Mouse (Mus musculus): ENCODE data around the gene Abat. TPM values are rescaled to one million over a fixed set of nuclear protein-coding genes. Genes with fewer than 3 reads are reported as not detected.
A peak's percentile ranks its signal among the peaks of the same experiment; 100 is the strongest.
"Not testable (repeated sequence)": the region's sequence is repeated elsewhere in the genome, so short reads cannot be mapped to it uniquely, and the experiment has no call there.

Abat gene
- total and polyA plus RNA-seq, 2 experiments from 2014 or later, result 108 to 157 TPM

DNA sequence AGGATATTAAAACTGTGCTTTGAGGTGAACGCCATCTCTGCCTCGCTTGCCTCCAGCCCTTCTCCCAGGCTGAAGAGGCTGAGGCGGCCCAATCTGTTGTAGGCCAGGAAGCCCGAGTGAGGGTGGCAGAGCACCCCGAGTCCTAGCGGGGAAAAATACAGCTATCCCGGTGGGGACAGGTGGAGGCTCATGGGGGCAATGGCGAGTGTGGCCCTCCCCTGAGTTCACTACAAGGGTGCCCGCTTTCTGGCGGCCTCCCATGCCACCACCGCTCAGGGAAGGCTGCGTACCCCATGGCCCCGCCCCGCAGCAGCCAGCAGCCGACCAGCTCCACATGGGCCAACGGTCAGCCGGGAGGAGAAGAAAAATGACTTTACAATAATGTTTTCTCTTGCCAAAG, 46.9 kb downstream of the Abat start:
- Histone ChIP-seq H3K9ac (replicated peaks; ENCODE audit: low read length) (no peak overlapping the region), H3K27ac (no peak overlapping the region), H3K27me3 (ENCODE audit: insufficient read depth, low read length) (no peaks in the 10 kb centered on the region), H3K9me3 (ENCODE audit: low read length) (no peaks in the 10 kb centered on the region), H3K4me2 (ENCODE audit: low read depth, low read length) (no peak overlapping the region), H3K4me3 (ENCODE audit: low read length) (no peak overlapping the region), H3K36me3 (ENCODE audit: insufficient read depth, low read length) (no peaks in the 10 kb centered on the region), H3K4me1 (ENCODE audit: insufficient read depth, low read length) (no peaks in the 10 kb centered on the region)
- no peak for DNase-seq (ENCODE audit: low spot score)
- WGBS, result 94% methylated on average over 17 of the region's 17 CpGs
- TF ChIP-seq CTCF (IDR thresholded peaks at IDR 0.05; ENCODE audit: low read depth), result no peak
- no peak for ATAC-seq

DNA sequence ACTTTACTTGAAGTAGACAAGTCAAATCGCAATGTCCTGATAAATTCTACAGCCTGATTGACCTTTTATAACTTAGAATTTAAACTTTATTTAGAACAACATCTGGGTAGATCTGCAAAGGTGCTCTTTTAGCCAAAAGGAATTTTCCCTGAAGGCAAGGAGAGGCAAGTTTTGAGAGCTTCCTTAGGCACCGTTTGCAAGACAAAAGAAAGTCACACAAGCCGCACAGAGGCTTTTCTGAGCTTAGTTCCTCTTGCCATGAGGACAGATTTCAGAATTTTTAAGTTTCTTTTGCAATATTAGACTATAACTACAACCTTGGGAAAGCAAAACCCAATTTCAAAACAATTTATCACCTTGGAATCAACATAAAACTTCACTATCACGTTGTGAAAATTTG, 47.9 kb downstream of the Abat start:
- not testable (repeated sequence) for H3K4me1 ChIP-seq (ENCODE audit: insufficient read depth, low read length); H3K27me3 ChIP-seq (ENCODE audit: insufficient read depth, low read length); H3K9ac ChIP-seq (replicated peaks; ENCODE audit: low read length); H3K9me3 ChIP-seq (ENCODE audit: low read length); ATAC-seq; DNase-seq (ENCODE audit: low spot score); H3K36me3 ChIP-seq (ENCODE audit: insufficient read depth, low read length); H3K27ac ChIP-seq; H3K4me3 ChIP-seq (ENCODE audit: low read length); H3K4me2 ChIP-seq (ENCODE audit: low read depth, low read length)
- WGBS, result 50% methylated on average over 4 of the region's 4 CpGs

DNA sequence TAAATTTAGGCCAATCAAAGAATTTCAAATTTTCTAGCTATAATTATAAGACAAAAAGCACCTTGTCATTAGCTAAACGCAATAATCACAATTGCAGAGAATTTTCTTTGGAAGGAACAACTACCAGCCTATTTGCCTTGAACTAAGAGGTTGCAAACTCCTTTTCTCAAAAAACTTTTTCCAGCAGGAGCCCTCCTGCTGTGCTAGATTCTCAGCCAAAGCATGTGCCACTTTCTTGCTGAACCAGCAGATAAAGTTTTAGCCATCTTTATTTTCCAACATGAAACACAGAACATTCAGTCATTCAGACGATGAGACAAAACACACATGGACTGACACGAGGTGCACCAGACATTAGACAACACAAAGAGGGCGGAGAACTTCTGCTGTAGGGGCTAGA, 48.6 kb downstream of the Abat start:
- H3K4me2 ChIP-seq (ENCODE audit: low read depth, low read length); H3K9me3 ChIP-seq (ENCODE audit: low read length); H3K27ac ChIP-seq; DNase-seq (ENCODE audit: low spot score); H3K4me3 ChIP-seq (ENCODE audit: low read length); H3K36me3 ChIP-seq (ENCODE audit: insufficient read depth, low read length); H3K27me3 ChIP-seq (ENCODE audit: insufficient read depth, low read length); ATAC-seq; H3K9ac ChIP-seq (replicated peaks; ENCODE audit: low read length): not testable (repeated sequence)
- WGBS, result 45% methylated on average over 4 of the region's 4 CpGs
- H3K4me1 ChIP-seq (ENCODE audit: insufficient read depth, low read length), result peaks cover 11% of the 10 kb centered on the region; the same call in 1 of the 2 replicates

DNA sequence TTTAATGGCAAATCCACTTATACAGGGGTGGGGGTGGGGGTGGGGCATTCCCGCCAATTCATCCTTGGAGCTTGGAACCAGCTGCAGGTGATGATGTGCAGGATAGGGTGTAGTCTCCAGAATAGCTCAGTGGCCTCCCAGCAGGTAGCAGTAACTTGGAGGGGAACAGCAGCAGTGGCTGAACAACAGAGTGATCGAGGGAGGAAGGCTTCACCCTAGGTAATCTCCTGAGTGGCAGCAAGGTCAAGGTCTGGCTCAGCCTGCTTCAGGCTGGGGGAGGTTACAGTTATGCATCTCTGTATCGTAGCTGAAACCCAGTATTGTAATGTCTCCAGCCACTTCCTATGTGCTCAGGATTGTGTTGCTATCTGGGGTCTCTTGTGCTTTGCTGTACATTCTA, 49.6 kb downstream of the Abat start:
- WGBS, result 72% methylated on average over 3 of the region's 3 CpGs
- H3K4me2 ChIP-seq (ENCODE audit: low read depth, low read length); H3K27me3 ChIP-seq (ENCODE audit: insufficient read depth, low read length); H3K36me3 ChIP-seq (ENCODE audit: insufficient read depth, low read length); DNase-seq (ENCODE audit: low spot score); H3K27ac ChIP-seq; H3K9ac ChIP-seq (replicated peaks; ENCODE audit: low read length); H3K4me3 ChIP-seq (ENCODE audit: low read length); ATAC-seq; H3K9me3 ChIP-seq (ENCODE audit: low read length): not testable (repeated sequence)
- peaks cover 11% of the 10 kb centered on the region; the same call in 1 of the 2 replicates for H3K4me1 ChIP-seq (ENCODE audit: insufficient read depth, low read length)

DNA sequence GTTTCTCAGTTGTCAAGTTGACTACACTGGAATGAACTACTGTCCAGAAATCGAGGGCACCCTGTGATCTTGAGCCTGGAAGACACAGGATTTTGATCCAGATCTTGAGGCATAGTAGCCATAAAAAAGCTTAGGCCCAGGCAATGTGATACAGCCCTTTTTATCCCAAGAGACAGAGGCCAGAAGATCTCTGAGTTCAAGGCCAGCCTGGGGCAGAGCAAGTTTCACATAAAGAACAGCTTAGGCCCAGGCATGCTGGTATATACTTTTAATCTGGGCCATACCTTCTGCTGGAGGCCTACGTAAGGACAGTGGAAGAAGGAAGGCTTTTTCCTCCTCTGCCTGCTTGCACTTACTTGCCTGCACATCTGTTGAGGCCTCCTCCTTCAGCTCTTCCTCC, 51.6 kb downstream of the Abat start:
- Histone ChIP-seq H3K4me2 (ENCODE audit: low read depth, low read length) (no peak overlapping the region), H3K4me3 (ENCODE audit: low read length) (no peak overlapping the region), H3K9me3 (ENCODE audit: low read length) (no peaks in the 10 kb centered on the region), H3K27me3 (ENCODE audit: insufficient read depth, low read length) (no peaks in the 10 kb centered on the region), H3K4me1 (ENCODE audit: insufficient read depth, low read length) (peaks cover 11% of the 10 kb centered on the region; the same call in 1 of the 2 replicates), H3K27ac (no peak overlapping the region), H3K36me3 (ENCODE audit: insufficient read depth, low read length) (no peaks in the 10 kb centered on the region), H3K9ac (replicated peaks; ENCODE audit: low read length) (no peak overlapping the region)
- no peak for ATAC-seq
- no peak for DNase-seq (ENCODE audit: low spot score)
- no peak for TF ChIP-seq CTCF (IDR thresholded peaks at IDR 0.05; ENCODE audit: low read depth)
- 84% methylated on average over 2 of the region's 2 CpGs for WGBS

DNA sequence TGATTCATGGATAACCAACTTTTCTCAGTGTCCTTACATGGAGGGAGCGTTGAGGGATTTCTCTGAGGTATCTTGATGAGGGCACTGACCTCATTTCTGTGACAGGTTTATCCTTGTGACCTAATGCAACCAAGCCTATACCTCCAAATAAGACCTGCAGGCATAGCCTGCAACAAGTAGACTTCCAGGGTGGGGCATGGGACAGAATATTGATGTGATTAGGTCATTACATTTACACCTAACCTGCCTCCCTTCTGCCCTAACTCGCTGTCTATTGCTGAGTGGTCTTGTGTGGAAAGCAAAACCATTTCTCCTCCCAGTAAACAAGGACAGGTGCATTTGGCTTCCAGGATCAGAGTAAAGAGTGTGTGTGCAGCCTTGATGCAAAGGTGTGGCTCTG, 52.3 kb downstream of the Abat start:
- DNase-seq (ENCODE audit: low spot score), result no peak
- Histone ChIP-seq H3K9me3 (ENCODE audit: low read length) (no peaks in the 10 kb centered on the region), H3K36me3 (ENCODE audit: insufficient read depth, low read length) (no peaks in the 10 kb centered on the region), H3K4me2 (ENCODE audit: low read depth, low read length) (no peak overlapping the region), H3K27me3 (ENCODE audit: insufficient read depth, low read length) (no peaks in the 10 kb centered on the region), H3K4me1 (ENCODE audit: insufficient read depth, low read length) (peaks cover 11% of the 10 kb centered on the region; the same call in 1 of the 2 replicates), H3K27ac (0 out of 2 replicates have a peak overlapping the region, but pooled peaks have one; percentile 22), H3K9ac (replicated peaks; ENCODE audit: low read length) (no peak overlapping the region), H3K4me3 (ENCODE audit: low read length) (no peak overlapping the region)
- no peak for ATAC-seq
- no peak for TF ChIP-seq CTCF (IDR thresholded peaks at IDR 0.05; ENCODE audit: low read depth)
- 88% methylated on average over 2 of the region's 2 CpGs for WGBS

DNA sequence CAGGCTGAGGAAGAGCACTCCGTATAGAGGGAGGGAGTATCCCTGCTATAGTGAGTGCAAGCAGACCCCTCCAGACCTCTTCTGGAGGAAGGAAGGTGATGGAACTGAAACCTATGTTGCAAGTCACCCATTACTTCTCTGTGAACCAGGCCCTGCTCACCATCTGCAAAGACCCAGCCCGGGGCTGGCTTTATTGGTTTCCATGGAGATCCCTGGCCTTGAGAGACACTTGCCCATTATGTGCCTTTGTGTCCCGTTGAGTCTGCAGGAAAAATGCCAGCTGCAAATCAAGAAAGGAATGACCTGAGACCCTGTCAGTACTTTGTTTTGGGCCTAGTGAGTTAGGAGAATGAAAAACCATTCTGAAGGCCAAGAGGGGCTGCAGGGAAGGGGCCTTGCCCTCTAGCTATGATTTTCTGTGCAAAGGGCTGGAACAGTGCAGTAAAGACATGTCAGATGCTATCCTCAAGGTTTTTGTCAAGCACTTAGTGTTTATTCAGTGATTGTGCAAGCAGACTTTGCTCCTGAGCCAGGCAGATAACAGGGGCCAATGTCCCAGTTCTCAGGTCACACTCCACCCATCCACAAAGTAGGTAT, 53.0 kb downstream of the Abat start:
- Histone ChIP-seq H3K4me3 (ENCODE audit: low read length) (no peak overlapping the region), H3K27ac (peak overlapping the region; percentile 32; the same call in 1 of the 2 replicates), H3K9me3 (ENCODE audit: low read length) (no peaks in the 10 kb centered on the region), H3K9ac (replicated peaks; ENCODE audit: low read length) (no peak overlapping the region), H3K36me3 (ENCODE audit: insufficient read depth, low read length) (no peaks in the 10 kb centered on the region), H3K4me2 (ENCODE audit: low read depth, low read length) (no peak overlapping the region), H3K4me1 (ENCODE audit: insufficient read depth, low read length) (peaks cover 11% of the 10 kb centered on the region; the same call in 1 of the 2 replicates), H3K27me3 (ENCODE audit: insufficient read depth, low read length) (no peaks in the 10 kb centered on the region)
- WGBS, result 7% methylated on average over 3 of the region's 3 CpGs
- ATAC-seq (peak; percentile 77), DNase-seq (ENCODE audit: low spot score) (peak; percentile 63)
- no peak for TF ChIP-seq CTCF (IDR thresholded peaks at IDR 0.05; ENCODE audit: low read depth)
